Mouse (Mus musculus) gastrocnemius, postnatal 36 days (tissue): ENCODE measurements around the gene Map4k4. TPM values are rescaled to one million over a fixed set of nuclear protein-coding genes. Genes with fewer than 3 reads are reported as not detected.

Experiments
- DNase-seq, 2 experiments: peaks; one replicate each; pipeline ENCODE4 v3.0.0; 2022
- intact Hi-C: fragments of 180-260 bp; cut with DNase I; formaldehyde crosslinking; loops from one replicate; pipeline ENCODE4 v1.15.1; 2025
- total RNA-seq, 2 experiments: library from RNA; stranded (reverse); gene quantifications; 2 replicates each; pipeline ENCODE4 v1.2.3; 2021

The Map4k4 gene
- total RNA-seq, 2 experiments from 2014 or later, result 26.0 to 30.9 TPM

DNA sequence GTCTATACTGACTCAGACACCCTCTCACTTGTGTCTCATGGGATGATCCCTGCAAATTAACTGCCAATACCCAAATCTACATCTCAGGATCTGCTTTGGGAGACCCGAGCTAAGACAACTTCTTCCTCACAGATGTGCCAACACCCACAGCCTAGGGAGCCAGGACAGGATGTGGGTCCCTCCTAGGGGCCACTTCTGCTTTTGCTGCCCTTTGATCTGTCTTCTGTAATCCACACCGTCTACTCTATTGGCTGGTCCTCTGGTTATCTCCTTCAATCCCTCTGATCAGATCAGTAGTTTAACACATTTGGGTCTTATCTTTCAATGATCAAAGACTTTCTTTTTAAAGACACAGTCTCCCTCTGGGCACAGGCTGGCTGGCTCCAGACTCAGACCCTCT is 5.2 kb upstream of the Map4k4 start:
- intact Hi-C loops, result no loop called here
- DNase-seq, result no peak

DNA sequence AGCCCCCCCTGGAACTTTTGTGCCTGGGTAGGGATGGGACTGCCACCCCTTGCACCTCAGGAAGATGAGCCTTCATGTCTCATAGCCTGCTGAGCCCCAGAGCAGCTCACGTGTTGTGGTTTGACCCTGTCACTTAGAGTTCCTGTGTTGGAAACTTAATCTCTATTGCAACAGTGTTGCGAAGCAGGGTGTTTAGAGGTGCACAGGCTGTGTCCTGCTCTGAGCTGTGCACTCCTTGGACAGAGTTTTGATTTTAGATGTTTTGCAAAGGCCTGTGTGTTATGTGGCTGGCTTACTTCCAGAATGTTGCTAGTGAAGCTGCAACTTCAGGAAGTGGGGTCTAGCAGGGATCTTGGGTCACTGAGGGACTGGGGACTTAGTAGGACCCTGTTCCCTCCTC is 4.1 kb upstream of the Map4k4 start:
- intact Hi-C loops, result no loop called here
- DNase-seq, result no peak

DNA sequence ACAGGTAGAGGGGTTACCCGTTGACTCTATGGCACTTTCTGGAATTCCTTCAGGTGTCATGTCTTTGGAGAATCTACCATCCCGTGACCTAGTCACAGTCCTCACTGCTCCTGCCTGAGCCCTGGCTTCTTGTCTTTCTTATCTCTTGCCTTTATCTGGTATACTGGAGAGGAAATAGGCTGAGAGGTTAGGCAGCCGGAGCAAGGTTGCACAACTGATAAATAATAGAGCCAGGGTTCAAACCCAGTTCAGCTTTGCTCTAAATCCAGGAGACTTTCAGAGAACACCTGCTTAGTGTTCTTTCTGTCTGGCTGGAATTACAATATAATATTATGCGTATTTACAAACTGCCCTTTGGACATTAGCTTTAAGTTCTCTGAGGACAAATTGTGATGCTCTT is 2.0 kb upstream of the Map4k4 start:
- intact Hi-C loops, result no loop called here
- DNase-seq, result no peak

DNA sequence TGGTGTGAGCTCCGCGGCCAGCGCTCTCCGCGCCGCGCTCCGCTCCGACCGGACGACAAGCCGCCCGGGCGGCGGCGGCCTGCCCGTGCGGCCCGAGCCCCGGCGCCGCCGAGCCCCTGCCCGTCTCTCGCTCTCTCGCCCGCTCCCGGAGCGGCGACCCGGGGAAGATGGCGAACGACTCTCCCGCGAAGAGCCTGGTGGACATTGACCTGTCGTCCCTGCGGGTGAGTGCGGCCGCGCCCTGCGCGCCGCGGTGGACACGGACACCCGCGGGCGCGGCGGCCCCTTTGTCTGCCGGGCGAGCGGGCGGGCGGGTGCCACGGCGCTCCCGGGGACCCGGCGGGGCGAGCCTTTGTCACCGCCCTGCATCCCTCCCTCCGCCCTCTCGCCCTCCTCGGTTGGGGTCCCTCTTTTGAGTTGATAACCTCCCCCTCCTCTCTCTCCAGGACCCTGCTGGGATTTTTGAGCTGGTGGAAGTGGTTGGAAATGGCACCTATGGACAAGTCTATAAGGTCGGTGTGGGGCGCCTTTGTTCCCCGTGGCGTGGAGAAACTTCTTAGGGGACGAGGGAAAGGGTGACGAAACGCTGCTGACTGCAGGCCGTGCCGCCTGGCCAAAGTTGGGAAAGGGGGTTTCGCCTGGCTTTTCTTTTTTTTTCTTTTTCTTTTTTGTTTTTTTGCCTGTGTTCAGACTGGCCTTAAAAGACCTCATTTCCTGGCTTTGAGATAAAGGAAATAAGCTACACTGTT is 524 bp downstream of the Map4k4 start:
- intact Hi-C loops, result loop anchor here (5.0 to 10.0 kb wide), 3 partner anchors 36 to 139 kb away; no protein-coding TSS in a partner anchor
- peak in 1 of 2 experiments; percentile 59 for DNase-seq

DNA sequence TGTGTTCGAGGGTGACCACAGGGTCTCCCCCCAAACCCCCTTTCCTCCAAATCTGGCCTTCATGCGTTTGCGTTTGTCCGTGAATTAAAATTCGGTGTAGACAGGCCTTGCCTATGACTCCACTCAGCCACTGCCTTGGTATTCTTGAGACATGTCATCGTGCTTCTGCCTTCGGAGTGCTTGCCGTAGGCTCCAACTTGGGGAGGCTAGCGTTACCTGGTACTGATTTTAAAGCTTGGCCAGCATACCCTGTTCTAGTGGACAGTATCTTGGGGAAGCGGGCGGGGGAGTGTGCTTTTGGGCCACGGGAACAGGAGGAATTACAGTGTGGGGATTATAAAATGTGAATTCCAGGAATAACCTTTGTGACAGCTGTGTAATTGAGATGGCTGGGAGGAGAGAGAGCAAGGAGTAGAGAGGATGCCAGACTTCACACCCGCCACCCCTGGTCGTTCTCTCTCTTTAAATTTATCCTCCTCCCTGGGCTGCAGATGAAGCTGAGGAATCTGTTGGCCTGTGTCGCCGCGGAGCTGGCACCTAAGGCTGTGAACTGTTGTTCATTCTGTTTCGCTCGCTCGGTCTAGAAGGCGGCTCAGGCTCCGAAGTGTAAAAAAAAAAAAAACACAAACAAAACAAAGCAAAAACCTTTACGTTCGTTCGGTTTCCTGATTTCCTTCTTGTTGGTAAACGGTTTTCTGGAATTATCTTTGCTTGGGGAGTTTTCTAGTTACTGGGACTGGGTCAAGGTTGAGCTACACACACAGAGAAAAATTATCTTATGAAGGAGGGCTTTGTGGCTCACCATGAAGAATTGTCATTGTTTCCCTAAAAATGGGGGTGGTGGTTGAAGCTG is 1.4 kb downstream of the Map4k4 start:
- peak; percentile 20 to 45 for DNase-seq
- intact Hi-C loops, result loop anchor here (5.0 to 10.0 kb wide), 3 partner anchors 35 to 140 kb away; no protein-coding TSS in a partner anchor

DNA sequence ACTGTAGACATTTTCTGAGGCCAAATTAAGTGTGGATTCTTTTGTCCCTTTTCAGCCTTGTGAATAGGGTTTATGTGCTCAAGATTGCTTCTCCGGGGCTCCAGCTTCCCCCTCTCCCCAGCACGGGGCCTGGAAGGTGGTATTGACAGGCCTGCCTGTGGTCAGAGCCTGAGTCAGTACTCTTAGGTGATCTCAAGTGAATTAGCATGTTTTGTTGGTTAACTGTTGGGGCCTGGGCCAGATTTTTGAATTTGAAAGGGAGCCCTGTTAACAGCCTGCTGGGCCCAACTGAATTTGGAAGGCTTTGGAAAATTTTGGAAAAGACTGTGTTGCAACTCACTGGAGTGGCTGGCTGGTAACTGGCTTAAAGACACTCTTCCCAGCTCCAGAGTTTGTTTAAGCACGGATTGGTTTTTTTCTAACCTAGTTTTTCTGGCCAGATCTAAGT is 2.0 kb downstream of the Map4k4 start:
- intact Hi-C loops, result loop anchor here (5.0 to 10.0 kb wide), 3 partner anchors 35 to 140 kb away; no protein-coding TSS in a partner anchor
- DNase-seq, result peak; percentile 39 to 58

DNA sequence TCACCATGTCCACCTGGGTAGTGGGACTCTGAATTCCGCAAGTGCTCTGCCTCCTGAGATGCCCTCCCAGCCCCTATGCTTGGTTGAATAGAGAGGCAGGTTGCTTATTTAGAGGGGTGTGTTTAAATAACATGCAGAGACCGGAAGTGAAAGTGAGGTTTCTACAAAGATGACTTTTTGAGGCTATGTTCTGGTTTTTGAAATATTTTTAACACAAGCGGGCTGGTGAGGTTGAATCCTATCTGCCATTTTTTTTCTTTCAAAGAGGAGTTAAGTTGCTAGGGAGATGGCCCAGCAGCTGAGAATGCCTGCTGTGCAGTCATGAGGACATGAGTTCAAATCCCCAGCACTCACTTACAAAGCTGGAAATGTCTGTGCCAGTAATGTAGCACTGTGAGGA is 4.0 kb downstream of the Map4k4 start:
- no peak for DNase-seq
- intact Hi-C loops, result loop anchor here (5.0 to 10.0 kb wide), 3 partner anchors 33 to 142 kb away; no protein-coding TSS in a partner anchor

DNA sequence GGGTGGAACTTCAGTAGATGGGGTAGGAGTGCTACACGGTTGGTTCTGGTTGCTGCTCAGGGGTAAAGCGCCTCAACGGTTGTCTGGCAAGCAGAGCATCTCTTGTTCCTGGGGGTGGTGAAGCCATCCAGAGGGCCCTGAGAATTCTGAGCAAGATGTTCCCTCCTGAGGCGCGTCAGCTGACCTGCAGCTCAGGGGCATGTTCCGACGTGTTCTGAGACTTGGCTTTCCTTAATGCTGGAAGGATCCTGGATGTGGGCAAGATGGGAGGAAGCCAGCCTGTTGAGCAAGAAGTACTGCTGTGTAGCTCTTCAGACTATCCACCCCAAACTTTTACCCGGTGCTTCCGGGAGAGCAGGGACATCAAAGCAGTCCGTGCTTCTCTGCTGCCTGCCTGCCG is 6.2 kb downstream of the Map4k4 start:
- intact Hi-C loops, result loop anchor here (10.0 kb wide), 1 partner anchor 68 kb away; no protein-coding TSS in a partner anchor
- peak in 1 of 2 experiments; percentile 17 for DNase-seq

DNA sequence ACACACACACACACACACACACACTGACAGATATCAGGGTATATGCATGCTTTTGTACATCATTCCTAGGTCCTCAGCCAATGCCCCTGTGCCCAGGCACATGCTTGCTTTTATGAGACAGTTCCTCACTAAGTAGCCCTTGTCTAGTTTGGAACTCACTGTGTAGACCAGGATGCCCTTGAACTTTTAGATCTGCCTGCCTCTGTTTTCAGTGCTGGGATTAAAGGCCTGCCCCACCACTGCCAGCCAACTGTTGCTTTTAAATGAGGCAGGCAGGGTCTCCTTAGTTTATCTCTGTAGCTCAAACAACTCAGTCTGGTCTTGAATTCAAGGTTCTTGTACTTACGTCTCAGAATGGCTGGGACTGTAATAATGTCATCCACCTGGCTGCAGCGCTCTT is 8.3 kb downstream of the Map4k4 start:
- intact Hi-C loops, result loop anchor here (10.0 kb wide), 1 partner anchor 66 kb away; no protein-coding TSS in a partner anchor
- DNase-seq, result no peak

DNA sequence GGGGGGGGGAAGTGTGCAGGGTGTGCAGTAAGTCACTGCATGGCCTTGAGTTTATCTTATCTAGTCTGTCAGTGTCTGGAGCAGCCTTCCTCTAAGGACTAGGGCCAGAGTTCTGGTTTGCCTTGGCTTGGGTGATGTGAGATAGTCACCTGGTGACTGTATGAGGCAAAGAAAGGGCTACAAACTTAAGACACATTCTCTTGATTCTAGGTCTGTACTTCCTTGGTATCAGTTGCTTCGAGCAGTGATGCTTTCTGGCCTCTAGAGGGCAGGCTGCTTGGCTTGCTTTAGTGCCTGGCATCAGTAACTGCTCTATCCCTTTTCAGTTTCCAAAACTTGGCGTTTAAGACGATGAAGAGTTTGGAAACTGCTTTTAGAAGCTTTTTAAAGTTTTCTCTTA is 10.7 kb downstream of the Map4k4 start:
- no peak for DNase-seq
- intact Hi-C loops, result no loop called here

DNA sequence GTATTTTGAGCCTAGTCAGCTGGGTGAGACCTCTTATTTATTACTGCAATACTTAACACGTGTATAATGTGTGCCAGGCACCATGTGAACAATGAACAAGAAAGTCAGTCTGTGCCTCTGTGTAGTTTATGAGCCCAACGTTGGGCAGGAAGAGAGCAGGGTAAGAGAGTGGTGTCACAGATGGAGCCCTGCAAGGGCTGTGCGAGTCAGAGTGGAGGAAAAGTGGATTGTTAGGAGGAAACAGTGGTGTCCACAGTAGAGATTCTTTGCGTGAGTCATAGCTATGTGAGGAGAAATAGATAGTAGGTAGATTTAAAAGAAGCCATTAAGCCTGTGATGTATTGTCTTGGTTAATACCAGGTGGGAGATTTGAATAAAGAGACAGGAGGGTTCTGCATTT is 12.5 kb downstream of the Map4k4 start:
- intact Hi-C loops, result no loop called here
- no peak for DNase-seq

DNA sequence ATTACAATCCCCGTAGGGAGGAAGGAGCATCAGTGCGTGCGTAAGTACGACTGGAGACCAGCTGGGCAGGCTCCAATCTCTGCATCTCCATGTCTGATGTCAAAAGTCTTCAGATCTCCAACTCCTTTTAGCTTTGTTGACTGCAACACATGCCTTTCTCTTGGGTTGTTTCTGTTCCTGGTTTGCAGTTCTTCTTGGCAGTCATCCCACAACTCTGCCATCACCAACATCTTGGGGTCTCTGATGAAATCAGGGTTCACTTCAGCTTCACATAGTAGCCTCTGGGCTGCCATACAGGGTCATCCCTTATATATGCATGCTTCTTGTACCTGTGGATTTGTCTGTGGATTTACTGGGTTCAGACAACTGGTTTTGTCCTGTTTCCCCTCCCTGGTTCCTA is 15.4 kb downstream of the Map4k4 start:
- intact Hi-C loops, result no loop called here
- DNase-seq, result no peak

DNA sequence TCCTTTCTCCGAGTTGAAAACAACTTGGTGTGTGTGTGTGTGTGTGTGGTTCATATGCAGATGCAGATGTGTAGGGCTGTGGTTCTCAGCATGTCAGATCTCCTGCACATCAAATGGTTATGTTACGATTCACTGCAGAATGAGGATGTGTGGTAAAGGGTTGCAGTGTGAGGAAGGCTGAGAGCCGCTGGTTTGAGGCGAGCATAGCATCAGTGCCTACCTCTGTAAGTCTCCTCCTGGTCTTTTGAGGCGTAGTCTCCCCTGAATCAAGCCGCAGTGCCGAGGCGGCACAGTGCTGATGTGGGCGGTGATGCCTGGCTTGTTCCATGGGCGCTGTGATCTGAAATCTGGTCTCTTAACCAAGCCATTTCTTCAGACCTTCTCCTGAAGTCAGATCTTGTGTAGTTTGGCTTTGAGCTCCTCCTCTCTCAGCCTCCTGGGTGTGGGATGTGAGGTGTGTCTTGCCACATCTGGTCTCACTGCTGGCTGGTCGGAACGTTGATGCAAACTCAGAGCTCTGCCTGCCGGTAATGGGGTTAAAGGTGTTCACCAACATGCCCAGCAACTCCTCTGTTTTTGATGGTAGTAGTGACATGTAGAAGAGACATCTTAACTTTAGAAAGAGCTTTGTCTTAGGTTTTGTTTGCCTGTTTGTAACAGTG is 17.3 kb downstream of the Map4k4 start:
- DNase-seq, result no peak
- intact Hi-C loops, result no loop called here

DNA sequence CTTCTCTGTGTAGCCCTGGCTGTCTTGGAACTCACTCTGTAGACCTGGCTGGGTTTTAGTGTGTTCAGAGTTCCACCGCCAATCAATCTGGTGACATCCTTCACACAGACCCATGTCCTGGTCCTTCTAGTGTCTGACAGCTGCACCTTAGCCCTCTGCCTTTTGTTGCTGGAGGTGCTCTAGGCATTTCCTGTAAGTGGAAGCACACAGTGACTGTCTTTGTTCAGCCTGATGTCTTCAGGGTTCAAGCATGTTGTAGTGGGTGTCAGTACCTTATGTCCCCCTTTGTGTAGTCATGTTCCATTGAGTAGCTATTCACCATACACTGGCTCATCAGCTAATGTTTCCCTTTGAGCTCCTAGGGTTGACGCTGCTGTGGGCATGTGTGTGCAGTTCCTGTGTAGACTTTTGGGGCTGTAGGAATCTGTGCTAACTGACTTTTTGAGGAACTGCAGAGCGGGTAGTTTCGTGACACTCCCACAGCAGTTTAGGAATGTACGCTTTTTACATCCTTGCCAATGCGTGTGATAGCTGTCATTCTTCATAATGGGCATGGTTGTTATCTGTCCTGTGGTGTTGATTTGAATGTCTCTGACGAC is 17.9 kb downstream of the Map4k4 start:
- intact Hi-C loops, result no loop called here
- DNase-seq, result no peak

DNA sequence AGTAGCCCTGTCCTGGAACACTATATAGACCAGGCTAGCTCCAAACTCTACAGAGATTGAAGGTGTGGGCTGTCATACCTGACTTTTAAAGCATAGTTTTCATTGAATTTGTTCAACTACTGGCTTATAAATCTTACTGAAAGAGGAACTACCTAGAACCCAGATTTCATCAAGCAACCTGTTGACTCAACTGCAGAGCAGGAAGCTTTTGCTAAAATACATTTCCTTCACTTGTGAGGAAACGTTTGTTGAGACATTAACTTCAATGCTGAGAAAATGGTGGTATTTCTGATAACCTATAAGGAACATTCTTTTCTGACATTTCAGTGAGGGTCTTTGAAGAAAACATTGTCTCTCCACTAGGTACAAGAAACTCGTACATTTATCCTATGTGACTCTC is 19.9 kb downstream of the Map4k4 start:
- no peak for DNase-seq

DNA sequence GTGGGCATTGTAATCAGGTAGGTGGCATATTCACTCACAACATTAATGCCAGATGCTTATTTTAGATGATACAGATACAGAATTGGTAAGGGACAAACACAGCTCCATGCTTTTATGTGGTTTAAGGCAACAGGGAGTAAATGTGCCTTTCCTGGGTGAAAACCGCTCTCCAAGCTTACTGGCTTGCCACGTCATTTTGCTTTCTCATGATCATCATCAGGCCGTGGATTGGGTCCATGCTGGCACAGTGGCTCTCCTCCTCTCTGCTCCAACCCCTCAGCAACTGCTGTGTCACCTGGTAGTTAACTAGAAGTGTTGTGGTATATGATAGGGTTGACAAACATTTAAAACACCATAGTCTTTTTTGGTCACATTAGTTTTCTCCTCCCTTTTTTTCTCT is 21.3 kb downstream of the Map4k4 start:
- intact Hi-C loops, result no loop called here
- DNase-seq, result no peak

More for the DNA sequence above, 19.9 kb downstream of the Map4k4 start:
- intact Hi-C loops, result no loop called here

DNA sequence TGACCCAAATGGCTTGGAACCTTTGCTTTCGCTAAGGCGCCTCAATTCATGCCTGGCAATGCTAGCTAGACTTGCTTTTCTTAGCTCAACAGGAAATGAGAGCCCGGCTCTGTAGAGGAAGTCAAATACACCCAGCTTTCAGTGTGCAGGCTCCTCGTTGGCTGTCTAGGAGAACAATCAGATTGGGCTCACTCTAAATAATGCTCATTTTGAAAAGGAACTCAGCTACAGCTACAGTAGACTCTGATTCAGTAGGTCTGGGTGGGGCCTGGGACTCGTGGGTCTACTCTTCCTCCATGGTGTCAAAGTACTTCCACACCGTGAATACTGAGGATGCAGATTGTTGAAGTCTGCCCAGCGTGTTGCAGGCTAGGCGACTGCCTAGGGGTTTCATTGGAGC is 22.0 kb downstream of the Map4k4 start:
- no peak for DNase-seq
- intact Hi-C loops, result no loop called here

DNA sequence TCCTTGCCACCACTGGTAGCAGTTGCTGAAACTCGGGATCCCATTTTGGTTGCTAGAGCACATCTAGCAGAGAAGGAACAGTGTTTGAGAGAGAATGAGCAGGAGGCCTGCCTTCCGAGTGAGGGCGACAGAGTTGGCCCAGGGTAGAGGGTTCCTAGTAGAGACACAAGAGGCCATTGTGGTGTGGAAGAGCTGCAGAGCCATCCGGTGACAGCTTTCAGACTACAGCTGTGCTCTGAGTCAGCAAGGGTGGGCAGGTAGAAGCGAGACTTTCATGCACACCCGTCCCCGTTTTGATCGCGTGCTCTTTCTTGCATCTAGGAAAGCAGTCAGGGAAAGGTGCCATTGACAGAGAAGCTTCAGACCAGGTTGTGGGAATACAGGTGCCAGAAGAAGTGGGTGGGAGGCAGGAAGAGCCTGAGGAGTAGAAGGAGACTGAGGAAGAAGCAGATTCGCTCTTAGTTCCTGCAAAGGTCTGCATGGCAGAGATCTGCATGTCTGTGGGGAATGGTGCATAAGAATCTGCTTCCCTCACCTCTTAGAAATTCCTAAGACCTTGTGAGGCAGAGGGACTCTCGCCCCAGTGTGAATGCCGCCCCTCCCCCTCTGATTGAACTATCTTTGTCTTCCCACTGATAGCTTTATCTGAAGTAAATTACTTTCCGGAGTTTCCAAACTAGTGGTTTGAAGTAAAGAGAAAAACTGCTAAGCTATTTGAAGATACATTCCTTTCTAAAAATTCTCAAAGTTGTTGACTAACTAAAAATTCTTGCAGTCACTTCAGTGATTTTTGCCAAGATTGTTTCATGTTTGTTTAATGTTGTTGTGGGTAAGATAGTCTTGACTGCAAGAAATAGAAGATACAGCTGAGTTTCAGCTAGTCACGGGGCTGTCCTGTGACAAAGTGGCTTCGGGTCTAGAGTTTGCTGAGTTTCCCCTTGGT is 23.0 kb downstream of the Map4k4 start:
- no peak for DNase-seq
- intact Hi-C loops, result no loop called here

DNA sequence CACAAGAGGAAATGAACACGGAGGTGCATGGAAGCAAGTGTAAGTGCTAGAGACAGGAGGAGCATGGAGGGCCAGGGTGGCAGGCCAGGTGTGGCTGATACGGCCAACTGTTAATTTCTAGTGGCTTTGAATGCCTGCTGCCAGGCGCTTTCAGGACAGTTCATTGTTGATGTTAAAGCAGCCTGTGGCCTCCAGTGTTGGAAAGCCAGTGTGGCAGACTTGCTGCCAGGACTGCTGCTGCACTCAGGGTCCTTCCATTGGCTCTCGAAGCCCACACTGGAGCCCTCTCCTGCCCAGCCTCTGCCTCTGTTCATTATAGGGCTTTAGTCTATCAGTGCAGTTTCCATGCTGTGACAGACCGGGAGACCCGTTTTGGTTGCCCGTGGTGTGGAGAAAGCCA is 30.3 kb downstream of the Map4k4 start:
- DNase-seq, result no peak
- intact Hi-C loops, result no loop called here
